Mouse (Mus musculus) limb, embryonic 10.5 days (tissue): ENCODE measurements at regions not wholly inside any gene's neighbourhood (a gene's known extent, or its start where the extent isn't known, plus 50 kb on each side); places are given as distances from the start of the nearest gene placed in this dataset.

Source experiments
- DNase-seq: peaks from one replicate; pipeline ENCODE4 v3.0.0-alpha.2; 2017; ENCODE audit warnings: low spot score
- H3K27ac ChIP-seq: fragments of 300-500 bp; sonication (generic); 2 replicates; pipeline ENCODE4 v1.5.1; 2016; ENCODE audit warnings: mild to moderate bottlenecking
- H3K27me3 ChIP-seq: fragments of 300-500 bp; sonication (generic); 2 replicates; pipeline ENCODE4 v1.6.1; 2016; ENCODE audit warnings: low read depth, mild to moderate bottlenecking; ENCODE audit not compliant: poor library complexity, severe bottlenecking
- H3K36me3 ChIP-seq: fragments of 300-500 bp; sonication (generic); 2 replicates; pipeline ENCODE4 v1.6.1; 2016; ENCODE audit warnings: mild to moderate bottlenecking, moderate library complexity
- H3K4me1 ChIP-seq: fragments of 300-500 bp; sonication (generic); 2 replicates; pipeline ENCODE4 v1.6.1; 2016
- H3K4me3 ChIP-seq: fragments of 300-500 bp; sonication (generic); 2 replicates; pipeline ENCODE4 v1.5.1; 2016; ENCODE audit warnings: mild to moderate bottlenecking, moderate library complexity
- H3K9me3 ChIP-seq: fragments of 300-500 bp; sonication (generic); replicated peaks from 2 replicates; pipeline ENCODE4 v1.6.1; 2016; ENCODE audit warnings: mild to moderate bottlenecking
- WGBS: fragments of 180-500 bp; shearing (Covaris S2); methylation state at CpG from one replicate; pipeline ENCODE4 v1.1.7; 2016; 5-methylcytosine and 5-hydroxymethylcytosine counted together

- peak overlapping the region; percentile 78 for H3K27ac ChIP-seq
- peaks cover 40% of the 10 kb centered on the region for H3K27me3 ChIP-seq
- H3K4me1 ChIP-seq, result peaks cover 29% of the 10 kb centered on the region
- no peaks in the 10 kb centered on the region for H3K9me3 ChIP-seq
- peak overlapping the region; percentile 40 for H3K4me3 ChIP-seq
- 3% methylated on average over 16 of the region's 16 CpGs for WGBS
- no peaks in the 10 kb centered on the region for H3K36me3 ChIP-seq
- DNase-seq, result no peak
These were observed 257.6 kb upstream of the Nr2f2 start for GRCm38 (mm10) chr7:70624031-70624726.

GRCm38 (mm10) chr7:70619400-70619799 is 252.9 kb upstream of the Nr2f2 start:
- H3K4me3 ChIP-seq, result no peak overlapping the region
- H3K27me3 ChIP-seq, result peaks cover 15% of the 10 kb centered on the region; the same call in 1 of the 2 replicates
- WGBS, result 89% methylated on average over 7 of the region's 7 CpGs
- H3K36me3 ChIP-seq, result no peaks in the 10 kb centered on the region
- H3K9me3 ChIP-seq, result no peaks in the 10 kb centered on the region
- DNase-seq, result no peak
- H3K4me1 ChIP-seq, result peaks cover 7% of the 10 kb centered on the region
- H3K27ac ChIP-seq, result no peak overlapping the region

- Histone ChIP-seq H3K9me3 (no peaks in the 10 kb centered on the region), H3K27ac (no peak overlapping the region), H3K27me3 (peaks cover 15% of the 10 kb centered on the region; the same call in 1 of the 2 replicates), H3K4me1 (no peaks in the 10 kb centered on the region), H3K4me3 (no peak overlapping the region), H3K36me3 (no peaks in the 10 kb centered on the region)
- WGBS, result 78% methylated on average over 5 of the region's 5 CpGs
- no peak for DNase-seq
These were observed 251.7 kb upstream of the Nr2f2 start for GRCm38 (mm10) chr7:70618270-70618669.

GRCm38 (mm10) chr7:70606511-70606910 is 240.0 kb upstream of the Nr2f2 start:
- no peak for DNase-seq

GRCm38 (mm10) chr7:70604471-70605174 is 238.1 kb upstream of the Nr2f2 start:
- DNase-seq, result no peak
- WGBS, result 92% methylated on average over 5 of the region's 5 CpGs
- no peaks in the 10 kb centered on the region for H3K36me3 ChIP-seq
- no peaks in the 10 kb centered on the region for H3K4me1 ChIP-seq
- no peak overlapping the region for H3K4me3 ChIP-seq
- H3K27me3 ChIP-seq, result no peaks in the 10 kb centered on the region
- no peaks in the 10 kb centered on the region for H3K9me3 ChIP-seq
- no peak overlapping the region for H3K27ac ChIP-seq

More at GRCm38 (mm10) chr7:70606511-70606910, 240.0 kb upstream of the Nr2f2 start:
- Histone ChIP-seq H3K4me3 (no peak overlapping the region), H3K4me1 (no peaks in the 10 kb centered on the region), H3K9me3 (no peaks in the 10 kb centered on the region), H3K36me3 (no peaks in the 10 kb centered on the region), H3K27me3 (no peaks in the 10 kb centered on the region), H3K27ac (no peak overlapping the region)
- 90% methylated on average over 7 of the region's 7 CpGs for WGBS

- no peak overlapping the region for H3K27ac ChIP-seq
- H3K4me3 ChIP-seq, result no peak overlapping the region
- H3K27me3 ChIP-seq, result peaks cover 14% of the 10 kb centered on the region; the same call in 1 of the 2 replicates
- H3K4me1 ChIP-seq, result no peaks in the 10 kb centered on the region
- no peaks in the 10 kb centered on the region for H3K9me3 ChIP-seq
- WGBS, result 90% methylated on average over 6 of the region's 6 CpGs
- DNase-seq, result no peak
- H3K36me3 ChIP-seq, result no peaks in the 10 kb centered on the region
These were observed 226.5 kb upstream of the Nr2f2 start for GRCm38 (mm10) chr7:70593027-70593426.

- no peaks in the 10 kb centered on the region for H3K4me1 ChIP-seq
- no peaks in the 10 kb centered on the region for H3K9me3 ChIP-seq
- 29% methylated on average over 13 of the region's 13 CpGs for WGBS
- H3K27me3 ChIP-seq, result peaks cover 14% of the 10 kb centered on the region; the same call in 1 of the 2 replicates
- no peak overlapping the region for H3K27ac ChIP-seq
- peak; percentile 19 for DNase-seq
- no peaks in the 10 kb centered on the region for H3K36me3 ChIP-seq
- H3K4me3 ChIP-seq, result no peak overlapping the region
These were observed 225.1 kb upstream of the Nr2f2 start for GRCm38 (mm10) chr7:70591361-70592256.

GRCm38 (mm10) chr7:70589713-70590112 is 223.2 kb upstream of the Nr2f2 start:
- no peaks in the 10 kb centered on the region for H3K36me3 ChIP-seq
- DNase-seq, result no peak
- WGBS, result 79% methylated on average over 5 of the region's 5 CpGs
- H3K27me3 ChIP-seq, result peaks cover 14% of the 10 kb centered on the region; the same call in 1 of the 2 replicates
- H3K4me3 ChIP-seq, result no peak overlapping the region
- no peak overlapping the region for H3K27ac ChIP-seq
- H3K4me1 ChIP-seq, result no peaks in the 10 kb centered on the region
- no peaks in the 10 kb centered on the region for H3K9me3 ChIP-seq

- WGBS, result 95% methylated on average over 1 of the region's 1 CpGs
- no peaks in the 10 kb centered on the region for H3K9me3 ChIP-seq
- peaks cover 19% of the 10 kb centered on the region; the same call in 1 of the 2 replicates for H3K27me3 ChIP-seq
- no peak overlapping the region for H3K27ac ChIP-seq
- DNase-seq, result peak; percentile 14
- H3K36me3 ChIP-seq, result no peaks in the 10 kb centered on the region
- no peaks in the 10 kb centered on the region for H3K4me1 ChIP-seq
- no peak overlapping the region for H3K4me3 ChIP-seq
These were observed 221.5 kb upstream of the Nr2f2 start for GRCm38 (mm10) chr7:70588061-70588460.

GRCm38 (mm10) chr7:70584480-70584879 is 217.9 kb upstream of the Nr2f2 start:
- Histone ChIP-seq H3K4me3 (no peak overlapping the region), H3K27ac (no peak overlapping the region), H3K36me3 (no peaks in the 10 kb centered on the region), H3K9me3 (no peaks in the 10 kb centered on the region), H3K4me1 (peaks cover 14% of the 10 kb centered on the region), H3K27me3 (0 out of 2 replicates have a peak, but pooled peaks cover 10% of the 10 kb centered on the region)
- 84% methylated on average over 13 of the region's 13 CpGs for WGBS
- no peak for DNase-seq

GRCm38 (mm10) chr7:70576112-70576910 is 209.8 kb upstream of the Nr2f2 start:
- H3K36me3 ChIP-seq, result no peaks in the 10 kb centered on the region
- H3K9me3 ChIP-seq, result no peaks in the 10 kb centered on the region
- 46% methylated on average over 15 of the region's 15 CpGs for whole genome bisulfite sequencing
- no peaks in the 10 kb centered on the region for H3K27me3 ChIP-seq
- no peak overlapping the region for H3K27ac ChIP-seq
- H3K4me3 ChIP-seq, result no peak overlapping the region
- no peak for DNase-seq
- peaks cover 13% of the 10 kb centered on the region for H3K4me1 ChIP-seq

- H3K9me3 ChIP-seq, result no peaks in the 10 kb centered on the region
- H3K27me3 ChIP-seq, result no peaks in the 10 kb centered on the region
- no peak for DNase-seq
- H3K36me3 ChIP-seq, result no peaks in the 10 kb centered on the region
- H3K27ac ChIP-seq, result no peak overlapping the region
- H3K4me1 ChIP-seq, result peaks cover 13% of the 10 kb centered on the region
- 37% methylated on average over 2 of the region's 2 CpGs for WGBS
- no peak overlapping the region for H3K4me3 ChIP-seq
These were observed 209.1 kb upstream of the Nr2f2 start for GRCm38 (mm10) chr7:70575614-70576013.
